Mouse (Mus musculus) small intestine, adult 2 months (tissue): ENCODE measurements around the gene Fth1.
"Not testable (repeated sequence)": the region's sequence is repeated elsewhere in the genome, so short reads cannot be mapped to it uniquely, and the experiment has no call there.

Experiments
- CTCF ChIP-seq: fragments of 200-500 bp; IDR thresholded peaks from 2 replicates; pipeline ENCODE4 v1.5.1; 2012; ENCODE audit warnings: low read depth, mild to moderate bottlenecking, control low read depth, inconsistent platforms, low read length, moderate library complexity, mixed read lengths; ENCODE audit not compliant: insufficient replicate concordance, insufficient read length; ENCODE audit errors: extremely low read depth
- POLR2A ChIP-seq: fragments of 200-500 bp; IDR thresholded peaks from 2 replicates; pipeline ENCODE4 v1.6.1; 2012; ENCODE audit warnings: low read depth, mild to moderate bottlenecking, control low read depth, inconsistent platforms, low read length, moderate library complexity

DNA sequence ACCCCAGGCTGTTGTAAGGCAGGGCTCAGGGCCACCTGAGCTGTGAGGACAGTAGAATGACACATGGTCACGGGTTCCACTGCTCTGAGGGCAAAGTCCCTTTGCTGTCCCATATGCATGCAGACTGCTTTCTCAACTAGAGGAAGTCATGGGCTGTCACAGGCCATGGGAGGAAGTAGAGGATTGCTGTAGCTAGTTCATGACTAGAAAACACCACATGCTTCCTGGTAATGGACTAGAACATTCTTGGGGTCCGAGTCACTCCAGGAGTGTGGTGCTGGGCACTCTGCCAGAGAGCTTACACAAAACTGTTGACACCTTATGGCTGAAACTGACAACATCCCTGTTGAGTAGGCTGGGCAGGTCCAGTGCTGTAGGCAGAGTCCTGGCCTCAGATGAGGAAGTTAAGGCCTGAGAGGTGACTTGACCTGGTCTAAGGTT, 49.2 kb upstream of the Fth1 start:
- TF ChIP-seq POLR2A, CTCF: not testable (repeated sequence)
